Mouse (Mus musculus) heart, embryonic 16.5 days (tissue): ENCODE measurements around the gene AI597479. TPM values are rescaled to one million over a fixed set of nuclear protein-coding genes. Genes with fewer than 3 reads are reported as not detected.

ENCODE experiments used
- ATAC-seq: fragments of 200-750 bp; cut with Nextera tagmentation; replicated peaks from 2 replicates; pipeline ENCODE4 v1.8.0; 2017; ENCODE audit warnings: moderate number of reproducible peaks; ENCODE audit not compliant: insufficient read depth, low FRiP score; ENCODE audit errors: extremely low read depth
- H3K27ac ChIP-seq: fragments of 300-500 bp; sonication (generic); 2 replicates; pipeline ENCODE4 v1.5.1; 2014; ENCODE audit warnings: mild to moderate bottlenecking, low read length, control low read depth, moderate library complexity
- H3K27me3 ChIP-seq: fragments of 300-500 bp; sonication (generic); 2 replicates; pipeline ENCODE4 v1.6.1; 2014; ENCODE audit warnings: low read length, mixed read lengths; ENCODE audit not compliant: control insufficient read depth, insufficient read depth
- H3K36me3 ChIP-seq: fragments of 300-500 bp; sonication (generic); 2 replicates; pipeline ENCODE4 v1.6.1; 2014; ENCODE audit not compliant: control insufficient read depth, insufficient read depth
- H3K4me1 ChIP-seq: fragments of 300-500 bp; sonication (generic); 2 replicates; pipeline ENCODE4 v1.6.1; 2014; ENCODE audit warnings: low read length, mixed read lengths; ENCODE audit not compliant: control insufficient read depth, insufficient read depth
- H3K4me2 ChIP-seq: fragments of 300-500 bp; sonication (generic); 2 replicates; pipeline ENCODE4 v1.6.1; 2014; ENCODE audit warnings: low read depth, mild to moderate bottlenecking, control low read depth, low read length
- H3K4me3 ChIP-seq: fragments of 300-500 bp; sonication (generic); 2 replicates; pipeline ENCODE4 v1.5.1; 2014; ENCODE audit warnings: mild to moderate bottlenecking, control low read depth, low read length
- H3K9ac ChIP-seq: fragments of 300-500 bp; sonication (generic); 2 replicates; pipeline ENCODE4 v1.6.1; 2014; ENCODE audit warnings: low read length, control low read depth
- H3K9me3 ChIP-seq: fragments of 300-500 bp; sonication (generic); replicated peaks from 2 replicates; pipeline ENCODE4 v1.6.1; 2016; ENCODE audit warnings: low read length; ENCODE audit not compliant: control insufficient read depth
- WGBS: fragments of 180-500 bp; shearing (Covaris S2); extraction: QIAGEN DNeasy Blood & Tissue Kit; methylation state at CpG from one replicate; pipeline ENCODE4 v1.1.7; 2014; 5-methylcytosine and 5-hydroxymethylcytosine counted together
- polyA plus RNA-seq: library from polyadenylated mRNA; unstranded; fragments of >200 nt; fragmentation: Nextera tagmentation; extraction: Ambion mirVana; gene quantifications from 2 replicates; pipeline ENCODE4 v1.2.1, GENCODE M21; 2015

The AI597479 gene
- polyA plus RNA-seq, 1 experiment from 2014 or later, result 24.5 TPM

- Histone ChIP-seq H3K4me2 (no peak overlapping the region), H3K9me3 (no peaks in the 10 kb centered on the region), H3K4me3 (no peak overlapping the region), H3K27ac (peak overlapping the region; percentile 64), H3K4me1 (peaks cover 63% of the 10 kb centered on the region), H3K36me3 (peaks cover 29% of the 10 kb centered on the region), H3K9ac (peak overlapping the region; percentile 40; the same call in 1 of the 2 replicates), H3K27me3 (no peaks in the 10 kb centered on the region)
- 70% methylated on average over 6 of the region's 6 CpGs for WGBS
- ATAC-seq, result no peak
These were observed 46.9 kb downstream of the AI597479 start for GRCm38 (mm10) chr1:43145388-43145787.

- Histone ChIP-seq H3K4me1 (peaks cover 56% of the 10 kb centered on the region), H3K4me3 (no peak overlapping the region), H3K27me3 (no peaks in the 10 kb centered on the region), H3K27ac (0 out of 2 replicates have a peak overlapping the region, but pooled peaks have one; percentile 37), H3K36me3 (peaks cover 39% of the 10 kb centered on the region), H3K4me2 (no peak overlapping the region), H3K9ac (no peak overlapping the region), H3K9me3 (no peaks in the 10 kb centered on the region)
- WGBS, result 55% methylated on average over 2 of the region's 2 CpGs
- ATAC-seq, result no peak
These were observed 49.0 kb downstream of the AI597479 start for GRCm38 (mm10) chr1:43147474-43147873.

GRCm38 (mm10) chr1:43150225-43150624 lies 51.7 kb downstream of the AI597479 start:
- H3K27ac ChIP-seq, result no peak overlapping the region
- H3K36me3 ChIP-seq, result peaks cover 39% of the 10 kb centered on the region
- no peak overlapping the region for H3K9ac ChIP-seq
- no peaks in the 10 kb centered on the region for H3K27me3 ChIP-seq
- H3K4me3 ChIP-seq, result no peak overlapping the region
- H3K9me3 ChIP-seq, result no peaks in the 10 kb centered on the region
- peaks cover 62% of the 10 kb centered on the region for H3K4me1 ChIP-seq
- 66% methylated on average over 3 of the region's 3 CpGs for WGBS
- ATAC-seq, result no peak
- H3K4me2 ChIP-seq, result no peak overlapping the region

GRCm38 (mm10) chr1:43152626-43153025 lies 54.1 kb downstream of the AI597479 start:
- H3K9me3 ChIP-seq, result no peaks in the 10 kb centered on the region
- no peaks in the 10 kb centered on the region for H3K27me3 ChIP-seq
- H3K27ac ChIP-seq, result peak overlapping the region; percentile 11; the same call in 1 of the 2 replicates
- H3K4me1 ChIP-seq, result peaks cover 52% of the 10 kb centered on the region
- WGBS, result 52% methylated on average over 4 of the region's 4 CpGs
- H3K4me2 ChIP-seq, result no peak overlapping the region
- H3K9ac ChIP-seq, result no peak overlapping the region
- no peak for ATAC-seq
- H3K36me3 ChIP-seq, result peaks cover 41% of the 10 kb centered on the region
- H3K4me3 ChIP-seq, result no peak overlapping the region

GRCm38 (mm10) chr1:43153538-43153937 lies 55.0 kb downstream of the AI597479 start:
- H3K27ac ChIP-seq, result peak overlapping the region; percentile 70
- peaks cover 54% of the 10 kb centered on the region for H3K4me1 ChIP-seq
- H3K4me3 ChIP-seq, result no peak overlapping the region
- H3K4me2 ChIP-seq, result peak overlapping the region; percentile 4; the same call in 1 of the 2 replicates
- WGBS, result 34% methylated on average over 5 of the region's 5 CpGs
- no peak overlapping the region for H3K9ac ChIP-seq
- no peaks in the 10 kb centered on the region for H3K9me3 ChIP-seq
- no peaks in the 10 kb centered on the region for H3K27me3 ChIP-seq
- ATAC-seq, result 0 out of 2 replicates have a peak, but pooled peaks have one; percentile 35
- peaks cover 41% of the 10 kb centered on the region for H3K36me3 ChIP-seq

GRCm38 (mm10) chr1:43154491-43154890 lies 56.0 kb downstream of the AI597479 start:
- 29% methylated on average over 2 of the region's 2 CpGs for WGBS
- H3K4me3 ChIP-seq, result no peak overlapping the region
- ATAC-seq, result peak; percentile 37; the same call in 1 of the 2 replicates
- no peaks in the 10 kb centered on the region for H3K27me3 ChIP-seq
- no peak overlapping the region for H3K9ac ChIP-seq
- no peaks in the 10 kb centered on the region for H3K9me3 ChIP-seq
- peak overlapping the region; percentile 57 for H3K27ac ChIP-seq
- peaks cover 56% of the 10 kb centered on the region for H3K4me1 ChIP-seq
- no peak overlapping the region for H3K4me2 ChIP-seq
- H3K36me3 ChIP-seq, result peaks cover 35% of the 10 kb centered on the region

GRCm38 (mm10) chr1:43157907-43158306 lies 59.4 kb downstream of the AI597479 start:
- Histone ChIP-seq H3K9me3 (no peaks in the 10 kb centered on the region), H3K4me1 (peaks cover 71% of the 10 kb centered on the region), H3K27me3 (no peaks in the 10 kb centered on the region), H3K27ac (peak overlapping the region; percentile 5), H3K9ac (no peak overlapping the region), H3K4me3 (no peak overlapping the region), H3K4me2 (no peak overlapping the region), H3K36me3 (peaks cover 15% of the 10 kb centered on the region; the same call in 1 of the 2 replicates)
- WGBS, result 79% methylated on average over 2 of the region's 2 CpGs
- no peak for ATAC-seq

GRCm38 (mm10) chr1:43159429-43159828 lies 60.9 kb downstream of the AI597479 start:
- Histone ChIP-seq H3K4me1 (peaks cover 62% of the 10 kb centered on the region), H3K4me2 (peak overlapping the region; percentile 50), H3K36me3 (peaks cover 15% of the 10 kb centered on the region), H3K4me3 (peak overlapping the region; percentile 17), H3K9ac (peak overlapping the region; percentile 28; the same call in 1 of the 2 replicates), H3K9me3 (no peaks in the 10 kb centered on the region), H3K27me3 (no peaks in the 10 kb centered on the region), H3K27ac (peak overlapping the region; percentile 81)
- ATAC-seq, result no peak
- WGBS, result 20% methylated on average over 4 of the region's 4 CpGs

- Histone ChIP-seq H3K27me3 (no peaks in the 10 kb centered on the region), H3K9me3 (no peaks in the 10 kb centered on the region), H3K27ac (peak overlapping the region; percentile 62), H3K4me2 (peak overlapping the region; percentile 90), H3K9ac (peak overlapping the region; percentile 92), H3K36me3 (peaks cover 15% of the 10 kb centered on the region), H3K4me3 (peak overlapping the region; percentile 80), H3K4me1 (peaks cover 48% of the 10 kb centered on the region)
- 68% methylated on average over 3 of the region's 3 CpGs for WGBS
- ATAC-seq, result no peak
These were observed 63.9 kb downstream of the AI597479 start for GRCm38 (mm10) chr1:43162394-43162793.
